Mouse (Mus musculus): ENCODE results near the gene Ttf2.
A peak's percentile ranks its signal among the peaks of the same experiment; 100 is the strongest.

Gene Ttf2

GRCm38 (mm10) chr3:100911026-100911425, 58.4 kb downstream of the Ttf2 start:
- DNase-seq, result no peak

- DNase-seq, result no peak
Observed at GRCm38 (mm10) chr3:100910621-100911020, 58.8 kb downstream of the Ttf2 start.

- DNase-seq, result no peak
Observed at GRCm38 (mm10) chr3:100908594-100908993, 60.9 kb downstream of the Ttf2 start.

DNA sequence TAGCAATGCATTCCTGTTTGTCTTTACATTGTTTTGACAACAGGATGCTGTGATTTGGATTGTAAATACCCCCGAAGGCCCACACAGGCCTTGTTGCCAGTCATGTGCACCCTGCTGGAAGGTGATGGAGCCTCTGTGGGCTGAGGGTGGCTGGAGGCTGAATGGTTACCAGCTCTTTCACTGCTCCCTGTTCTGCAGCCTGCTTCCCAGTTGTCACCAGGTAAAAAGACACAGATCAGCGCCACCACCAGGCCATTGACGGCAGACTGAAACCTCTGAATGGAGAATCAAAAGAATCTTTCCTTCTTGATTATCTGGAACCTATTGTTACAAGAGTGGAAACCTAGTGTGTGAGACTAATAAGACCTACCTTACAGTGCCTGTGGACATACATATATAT, 62.5 kb downstream of the Ttf2 start:
- DNase-seq, result peak; percentile 11 to 21

GRCm38 (mm10) chr3:100906128-100906527, 63.3 kb downstream of the Ttf2 start:
- DNase-seq, result no peak

DNA sequence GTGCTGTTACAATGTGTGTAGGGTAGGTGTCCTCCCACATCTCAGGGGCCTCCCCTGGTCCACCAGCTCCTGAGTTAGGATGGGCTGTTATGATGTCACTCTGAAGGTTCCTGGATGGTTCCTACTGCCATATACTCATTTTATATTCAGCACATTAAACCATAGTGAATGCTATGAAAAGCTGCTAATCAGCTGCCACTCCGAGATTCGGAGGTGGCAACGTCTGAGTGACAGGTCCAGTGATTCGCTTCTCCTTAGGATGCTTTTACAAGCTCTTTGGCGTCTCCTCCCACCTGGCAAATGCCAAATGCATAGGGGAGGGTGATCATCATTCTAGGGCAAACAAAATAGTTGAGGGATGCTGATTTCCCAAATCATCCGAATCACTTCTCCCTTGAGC, 74.0 kb downstream of the Ttf2 start:
- DNase-seq, result no peak

GRCm38 (mm10) chr3:100892383-100893335, 76.8 kb downstream of the Ttf2 start:
- DNase-seq, result no peak

DNA sequence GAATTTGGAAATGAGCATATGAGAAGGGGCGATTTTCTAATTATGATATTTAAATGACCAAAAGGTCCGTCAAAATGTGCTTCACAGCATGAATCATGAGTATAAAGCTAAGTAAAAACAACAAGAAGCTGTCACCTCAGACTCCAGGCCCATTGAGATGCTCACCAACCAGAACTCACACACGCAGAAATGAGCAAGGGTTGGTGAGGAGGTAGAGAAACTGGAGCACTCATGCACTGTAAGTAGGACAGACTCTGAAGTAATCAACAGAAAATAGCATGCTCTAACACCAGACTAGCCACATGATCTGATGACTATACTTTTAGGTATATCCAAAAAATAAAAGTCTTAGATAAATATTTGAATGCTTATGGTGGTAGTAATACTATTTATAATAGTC, 79.1 kb downstream of the Ttf2 start:
- DNase-seq, result no peak

DNA sequence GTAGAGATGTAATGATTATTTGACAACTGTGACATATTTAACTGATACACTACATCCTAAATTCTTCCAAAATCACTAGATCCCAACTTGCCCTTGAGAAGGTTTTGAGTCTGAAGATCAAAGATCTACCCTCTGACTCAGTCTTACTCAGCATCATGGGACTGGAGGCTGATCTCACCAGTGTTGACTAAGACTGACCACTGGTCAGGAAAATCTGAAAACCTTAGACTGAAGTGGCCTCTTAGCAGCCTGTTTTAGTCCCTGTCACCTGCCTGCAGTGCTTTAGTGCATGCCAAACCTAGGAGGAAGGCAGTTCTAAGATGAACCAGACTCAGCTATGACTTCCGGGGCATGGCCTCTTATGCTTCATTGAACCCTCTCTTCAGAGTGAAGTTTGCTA, 80.2 kb downstream of the Ttf2 start:
- no peak for DNase-seq
